Mouse (Mus musculus): ENCODE measurements around the gene Chst8.

DNA sequence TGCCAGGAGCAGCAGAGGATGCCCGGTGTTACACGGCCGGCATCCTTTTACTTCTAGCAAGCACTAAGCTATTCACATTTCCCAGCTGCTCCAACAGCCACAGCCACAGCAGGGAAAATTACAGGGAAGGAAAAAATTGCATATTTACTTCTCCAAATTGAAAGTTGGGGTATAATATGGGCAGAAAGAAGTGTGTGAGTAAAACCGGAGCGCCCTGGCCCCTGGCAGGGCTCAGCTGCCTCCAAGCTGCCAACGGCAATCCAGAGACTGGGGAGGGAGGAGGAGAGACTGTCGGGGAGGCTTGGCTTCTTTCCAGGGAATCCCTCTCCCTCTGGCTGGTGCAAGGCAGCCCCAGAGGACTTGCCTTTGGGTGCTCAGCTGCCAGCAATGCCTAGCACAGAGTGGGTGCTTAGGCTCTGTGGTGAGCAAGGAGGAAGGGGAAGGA lies 53.1 kb downstream of the Chst8 start:
- no peak for TF ChIP-seq CTCF (IDR thresholded peaks at IDR 0.05; ENCODE audit: low read depth)
- TF ChIP-seq EP300 (IDR thresholded peaks at IDR 0.05; ENCODE audit: low read depth): no peak

All from liver, postnatal 0 days (tissue).